Mouse (Mus musculus) kidney, adult 2 months (tissue): ENCODE results near the gene Pnpla7. TPM values are rescaled to one million over a fixed set of nuclear protein-coding genes. Genes with fewer than 3 reads are reported as not detected.

Experiments
- DNase-seq: peaks from one replicate; pipeline ENCODE4 v3.0.0; 2021
- H3K27ac ChIP-seq: fragments of 200-500 bp; 2 replicates; pipeline ENCODE4 v1.5.1; 2012; ENCODE audit warnings: low read depth, low read length, control low read depth, inconsistent platforms; ENCODE audit not compliant: insufficient read depth
- H3K27me3 ChIP-seq: fragments of 200-500 bp; replicated peaks from 2 replicates; pipeline ENCODE4 v1.6.1; 2012; ENCODE audit warnings: mild to moderate bottlenecking, moderate library complexity, low read length, inconsistent platforms; ENCODE audit not compliant: control insufficient read depth, insufficient read depth
- H3K36me3 ChIP-seq: fragments of 200-500 bp; 2 replicates; pipeline ENCODE4 v1.6.1; 2012; ENCODE audit warnings: mild to moderate bottlenecking, moderate library complexity, low read length, inconsistent platforms; ENCODE audit not compliant: control insufficient read depth, insufficient read depth
- H3K4me1 ChIP-seq: fragments of 200-500 bp; 2 replicates; pipeline ENCODE4 v1.6.1; 2011; ENCODE audit warnings: low read length; ENCODE audit not compliant: control insufficient read depth, insufficient read depth
- H3K4me3 ChIP-seq: fragments of 200-500 bp; 2 replicates; pipeline ENCODE4 v1.5.1; 2011; ENCODE audit warnings: mild to moderate bottlenecking, low read depth, low read length, control low read depth; ENCODE audit not compliant: insufficient read depth
- CTCF ChIP-seq: fragments of 200-500 bp; conservative IDR thresholded peaks from 2 replicates; pipeline ENCODE4 v1.5.1; 2011; ENCODE audit warnings: low read depth, mild to moderate bottlenecking, control low read depth, low read length, moderate library complexity, mixed read lengths; ENCODE audit not compliant: insufficient read depth, insufficient read length
- POLR2A ChIP-seq: fragments of 200-500 bp; IDR thresholded peaks from one replicate; pipeline ENCODE4 v1.6.1; 2011; ENCODE audit warnings: low read depth, low read length, control low read depth
- WGBS: fragments of 180-500 bp; shearing (Covaris S2); methylation state at CpG from one replicate; pipeline ENCODE4 v1.1.7; 2018; 5-methylcytosine and 5-hydroxymethylcytosine counted together
- polyA plus RNA-seq: library from polyadenylated mRNA; depleted of rRNA; stranded (reverse); fragments of >200 nt; gene quantifications from 2 replicates; pipeline ENCODE4 v1.2.3, GENCODE M21; 2012

Gene Pnpla7
- polyA plus RNA-seq, 1 experiment = 24.1 TPM

- 0 out of 2 replicates have a peak, but pooled peaks cover 4% of the 10 kb centered on the region for H3K4me1 ChIP-seq
- no peak overlapping the region for H3K4me3 ChIP-seq
- no peak overlapping the region for H3K27ac ChIP-seq
- no peaks in the 10 kb centered on the region for H3K36me3 ChIP-seq
- no peak for TF ChIP-seq POLR2A
- no peak for TF ChIP-seq CTCF
- H3K27me3 ChIP-seq = no peaks in the 10 kb centered on the region
- DNase-seq = no peak
- 93% methylated on average over 21 of the region's 21 CpGs for WGBS
Measured at GRCm38 (mm10) chr2:25055409-25056155, 79.7 kb downstream of the Pnpla7 start.

GRCm38 (mm10) chr2:25058926-25059325 lies 83.1 kb downstream of the Pnpla7 start:
- WGBS = 95% methylated on average over 7 of the region's 7 CpGs
- no peaks in the 10 kb centered on the region for H3K27me3 ChIP-seq
- no peak for DNase-seq
- no peak overlapping the region for H3K4me3 ChIP-seq
- no peaks in the 10 kb centered on the region for H3K36me3 ChIP-seq
- 0 out of 2 replicates have a peak, but pooled peaks cover 4% of the 10 kb centered on the region for H3K4me1 ChIP-seq
- H3K27ac ChIP-seq = no peak overlapping the region
- no peak for TF ChIP-seq POLR2A
- no peak for TF ChIP-seq CTCF

GRCm38 (mm10) chr2:25063523-25063922 lies 87.7 kb downstream of the Pnpla7 start:
- no peaks in the 10 kb centered on the region for H3K27me3 ChIP-seq
- H3K27ac ChIP-seq = no peak overlapping the region
- H3K4me3 ChIP-seq = no peak overlapping the region
- 97% methylated on average over 5 of the region's 5 CpGs for WGBS
- TF ChIP-seq CTCF (no peak), POLR2A (no peak)
- no peak for DNase-seq
- no peaks in the 10 kb centered on the region for H3K36me3 ChIP-seq
- H3K4me1 ChIP-seq = no peaks in the 10 kb centered on the region

- DNase-seq = no peak
- Histone ChIP-seq H3K27me3 (no peaks in the 10 kb centered on the region), H3K4me3 (no peak overlapping the region), H3K4me1 (no peaks in the 10 kb centered on the region; the same call in 1 of the 2 replicates), H3K36me3 (no peaks in the 10 kb centered on the region), H3K27ac (no peak overlapping the region)
- no peak for TF ChIP-seq POLR2A
- no peak for TF ChIP-seq CTCF
- 98% methylated on average over 1 of the region's 1 CpGs for WGBS
Measured at GRCm38 (mm10) chr2:25064285-25064684, 88.5 kb downstream of the Pnpla7 start.

- Histone ChIP-seq H3K27ac (no peak overlapping the region), H3K4me1 (no peaks in the 10 kb centered on the region; the same call in 1 of the 2 replicates), H3K4me3 (no peak overlapping the region), H3K36me3 (no peaks in the 10 kb centered on the region), H3K27me3 (no peaks in the 10 kb centered on the region)
- TF ChIP-seq CTCF = no peak
- DNase-seq = no peak
Measured at GRCm38 (mm10) chr2:25065537-25065936, 89.7 kb downstream of the Pnpla7 start.

GRCm38 (mm10) chr2:25066552-25066951 lies 90.7 kb downstream of the Pnpla7 start:
- TF ChIP-seq CTCF = no peak
- no peak for TF ChIP-seq POLR2A
- Histone ChIP-seq H3K27ac (no peak overlapping the region), H3K4me1 (no peaks in the 10 kb centered on the region; the same call in 1 of the 2 replicates), H3K27me3 (no peaks in the 10 kb centered on the region), H3K36me3 (no peaks in the 10 kb centered on the region), H3K4me3 (no peak overlapping the region)
- no peak for DNase-seq
- 83% methylated on average over 4 of the region's 4 CpGs for WGBS

- 57% methylated on average over 4 of the region's 4 CpGs for WGBS
- H3K27ac ChIP-seq = no peak overlapping the region
- H3K4me3 ChIP-seq = no peak overlapping the region
- no peaks in the 10 kb centered on the region for H3K36me3 ChIP-seq
- peaks cover 4% of the 10 kb centered on the region; the same call in 1 of the 2 replicates for H3K4me1 ChIP-seq
- H3K27me3 ChIP-seq = no peaks in the 10 kb centered on the region
- no peak for TF ChIP-seq CTCF
- TF ChIP-seq POLR2A = no peak
- DNase-seq = no peak
Measured at GRCm38 (mm10) chr2:25069537-25069936, 93.7 kb downstream of the Pnpla7 start.
